Mouse (Mus musculus) ES-E14 (cell line): ENCODE measurements around the gene Olfr577. TPM values are rescaled to one million over a fixed set of nuclear protein-coding genes. Genes with fewer than 3 reads are reported as not detected.

Source experiments
- DNase-seq: peaks from one replicate; pipeline ENCODE4 v3.0.0-alpha.2; 2013; ENCODE audit warnings: low read depth, low spot score
- H3K27ac ChIP-seq: 2 replicates; pipeline ENCODE4 v1.5.1; 2012; ENCODE audit warnings: low read depth, mild to moderate bottlenecking, low read length, moderate library complexity, mixed read lengths; ENCODE audit not compliant: poor library complexity, insufficient read depth, severe bottlenecking
- H3K36me3 ChIP-seq: 2 replicates; pipeline ENCODE4 v1.6.1; 2012; ENCODE audit warnings: mild to moderate bottlenecking, low read length, moderate library complexity, mixed read lengths; ENCODE audit not compliant: control insufficient read depth, poor library complexity, insufficient read depth, severe bottlenecking
- H3K4me1 ChIP-seq, 2 experiments: fragments of 150-350 bp in 1 of 2; sonication (generic) in 1 of 2; 2 replicates each; pipeline ENCODE4 v1.6.1; 2012; ENCODE audit warnings: low read length in 2 of 2, mild to moderate bottlenecking in 1 of 2, mixed read lengths in 1 of 2; ENCODE audit not compliant: control insufficient read depth in 2 of 2, insufficient read depth in 2 of 2, poor library complexity in 1 of 2
- H3K4me3 ChIP-seq, 2 experiments: fragments of 150-350 bp in 1 of 2; sonication (generic) in 1 of 2; 2 replicates each; pipeline ENCODE4 v1.5.1; 2012; ENCODE audit warnings: low read length in 2 of 2, low read depth in 1 of 2, mild to moderate bottlenecking in 1 of 2, mixed read lengths in 1 of 2; ENCODE audit not compliant: insufficient read depth in 1 of 2, poor library complexity in 1 of 2, severe bottlenecking in 1 of 2
- H3K9ac ChIP-seq: 2 replicates; pipeline ENCODE4 v1.6.1; 2012; ENCODE audit warnings: low read depth, mild to moderate bottlenecking, low read length, mixed read lengths; ENCODE audit not compliant: poor library complexity, insufficient read depth, severe bottlenecking
- H3K9me3 ChIP-seq: fragments of 150-350 bp; sonication (generic); 2 replicates; pipeline ENCODE4 v1.6.1; 2012; ENCODE audit warnings: low read depth, mild to moderate bottlenecking, low read length; ENCODE audit not compliant: control insufficient read depth, insufficient read depth
- CHD2 ChIP-seq: IDR thresholded peaks from 2 replicates; pipeline ENCODE4 v1.6.1; 2014; ENCODE audit warnings: mild to moderate bottlenecking, low read depth, low read length, inconsistent platforms
- HCFC1 ChIP-seq: IDR thresholded peaks from 2 replicates; pipeline ENCODE4 v1.6.1; 2012; ENCODE audit warnings: low read length, inconsistent platforms, borderline replicate concordance; ENCODE audit not compliant: insufficient read depth
- MAFK ChIP-seq: IDR thresholded peaks from 2 replicates; pipeline ENCODE4 v1.6.1; 2014; ENCODE audit warnings: mild to moderate bottlenecking, low read depth, low read length, inconsistent platforms; ENCODE audit not compliant: insufficient read depth
- ZC3H11A ChIP-seq: IDR thresholded peaks from 2 replicates; pipeline ENCODE4 v1.6.1; 2012; ENCODE audit warnings: low read depth, mild to moderate bottlenecking, inconsistent platforms, low read length, borderline replicate concordance
- ZNF384 ChIP-seq: IDR thresholded peaks from 2 replicates; pipeline ENCODE4 v1.6.1; 2012; ENCODE audit warnings: low read depth, low read length, inconsistent platforms
- in situ Hi-C, 2 experiments: fragments of 600-800 bp; cut with MboI; formaldehyde crosslinking; loops; one replicate each; pipeline ENCODE4 v1.15.1; 2025; ENCODE audit warnings: low sequenced_read_pairs in 2 of 2, inconsistent platforms in 1 of 2; ENCODE audit not compliant: unreplicated experiment in 2 of 2
- total RNA-seq: library from RNA; depleted of rRNA; stranded (reverse); fragments of 300-350 nt; gene quantifications from 2 replicates; pipeline ENCODE4 v1.2.3, GENCODE M21; 2012; rRNA removed

Gene Olfr577
- not detected in 2 replicates for total RNA-seq

DNA sequence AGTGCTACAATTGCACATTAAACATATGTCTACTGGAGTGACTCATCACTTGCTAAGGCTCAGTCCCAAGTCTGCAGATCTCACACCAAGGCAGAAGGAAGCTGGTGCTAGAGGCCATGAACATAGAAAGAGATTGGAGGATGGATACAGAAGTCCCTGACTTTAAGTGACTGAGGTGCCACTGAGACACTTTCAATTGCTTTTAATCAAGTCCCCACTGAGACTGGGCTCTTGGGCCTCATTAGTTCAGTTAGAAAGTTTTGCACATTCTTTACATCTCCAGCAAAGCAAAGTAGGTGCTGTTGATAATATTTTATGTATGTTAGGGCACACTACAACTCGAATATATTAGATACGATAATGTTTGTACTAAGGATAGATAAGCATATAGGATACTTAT, at the start of gene Olfr577:
TSS of gene Olfr577 (minus strand) at position 101 of the 400 bp plus-strand sequence.
- H3K4me1 ChIP-seq, result no peaks in the 10 kb centered on the region
- no peak for DNase-seq
- H3K27ac ChIP-seq, result no peak within 1 kb of the TSS
- TF ChIP-seq CHD2 (no peak), MAFK (no peak), ZC3H11A (no peak), ZNF384 (no peak), HCFC1 (no peak)
- no peak within 1 kb of the TSS for H3K9ac ChIP-seq
- no peaks in the 10 kb centered on the region for H3K9me3 ChIP-seq
- no peak within 1 kb of the TSS for H3K4me3 ChIP-seq
- H3K36me3 ChIP-seq, result no peaks in the 10 kb centered on the region
- in situ Hi-C loops, result no loop called here

DNA sequence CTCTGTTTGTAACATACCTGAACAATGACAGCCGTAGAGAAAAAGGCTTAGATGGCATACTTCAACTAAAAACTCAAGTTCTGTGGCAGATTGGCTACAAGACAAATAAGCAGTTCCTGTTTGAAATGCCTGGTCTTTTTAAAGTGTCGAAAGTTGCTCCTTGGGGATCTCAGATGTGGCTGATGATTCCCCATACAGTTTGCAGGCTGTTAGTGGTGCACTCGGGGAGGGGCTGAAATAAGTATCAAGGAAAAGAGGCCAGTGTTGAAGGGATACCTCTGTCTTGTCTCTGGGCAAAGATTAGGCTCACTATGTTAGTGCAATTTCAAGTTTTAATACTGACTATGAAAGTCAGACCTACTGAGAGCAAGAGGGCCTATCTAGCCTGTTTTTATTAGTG, 13.5 kb upstream of the Olfr577 start, which contains the start of gene Olfr578:
TSS of gene Olfr578 (minus strand) at position 101 of the 400 bp plus-strand sequence.
- in situ Hi-C loops, result no loop called here
- H3K9me3 ChIP-seq, result no peaks in the 10 kb centered on the region
- no peak for TF ChIP-seq CHD2
- no peak for TF ChIP-seq MAFK
- TF ChIP-seq HCFC1, result no peak
- no peak for TF ChIP-seq ZC3H11A
- H3K27ac ChIP-seq, result no peak within 1 kb of the TSS
- no peak within 1 kb of the TSS for H3K9ac ChIP-seq
- no peak for DNase-seq
- no peak within 1 kb of the TSS for H3K4me3 ChIP-seq
- H3K4me1 ChIP-seq, result no peaks in the 10 kb centered on the region
- no peaks in the 10 kb centered on the region for H3K36me3 ChIP-seq

DNA sequence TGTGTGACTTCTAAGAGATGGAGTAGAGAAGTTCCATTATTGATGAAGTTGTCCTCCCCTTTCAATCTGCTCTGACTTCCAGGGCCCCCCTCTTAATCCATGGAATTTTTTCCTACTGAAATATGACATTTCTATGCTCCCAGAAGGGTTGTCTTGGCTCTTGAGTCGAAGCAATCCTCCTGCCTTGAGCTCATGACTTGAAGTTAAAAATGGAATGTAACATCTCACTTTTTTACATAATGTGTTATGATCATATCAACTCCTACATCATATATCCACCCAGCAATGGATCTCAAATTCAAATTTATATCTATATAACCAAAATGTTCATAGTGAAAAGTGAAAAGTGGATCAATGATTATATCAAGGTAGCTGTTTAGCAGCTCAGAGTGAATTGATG, 1.3 kb downstream of the Olfr577 start:
- H3K9ac ChIP-seq, result no peak overlapping the region
- no peaks in the 10 kb centered on the region for H3K9me3 ChIP-seq
- H3K27ac ChIP-seq, result no peak overlapping the region
- H3K4me3 ChIP-seq, result no peak overlapping the region
- H3K36me3 ChIP-seq, result no peaks in the 10 kb centered on the region
- no peak for DNase-seq
- in situ Hi-C loops, result no loop called here
- TF ChIP-seq HCFC1 (no peak), ZC3H11A (no peak), ZNF384 (no peak), MAFK (no peak), CHD2 (no peak)
- H3K4me1 ChIP-seq, result no peaks in the 10 kb centered on the region

DNA sequence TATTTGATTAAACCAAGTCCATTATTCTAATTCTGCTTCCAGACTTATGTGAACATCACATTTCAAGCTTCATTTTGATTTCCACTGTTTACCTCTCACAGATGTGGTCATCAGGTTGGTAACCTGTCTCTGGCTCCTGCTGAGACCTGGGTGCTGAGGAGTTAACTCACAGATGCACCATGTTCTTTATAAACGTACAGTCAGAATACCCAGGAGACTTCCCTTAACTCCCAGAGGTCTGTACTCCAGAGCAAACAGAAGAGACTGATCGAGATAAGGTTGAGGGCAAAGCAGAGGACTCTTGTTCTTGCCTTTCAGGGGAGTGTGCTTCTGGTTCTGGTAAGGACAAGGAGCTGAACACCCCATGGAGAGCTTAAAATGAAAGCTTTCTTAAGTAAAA, 13.4 kb downstream of the Olfr577 start, which contains the start of gene Olfr576:
TSS of gene Olfr576 (plus strand) at position 301 of the 400 bp plus-strand sequence.
- no peaks in the 10 kb centered on the region for H3K9me3 ChIP-seq
- H3K4me1 ChIP-seq, result no peaks in the 10 kb centered on the region
- no peak for DNase-seq
- in situ Hi-C loops, result no loop called here
- H3K27ac ChIP-seq, result no peak within 1 kb of the TSS
- TF ChIP-seq HCFC1 (no peak), ZC3H11A (no peak), CHD2 (no peak)
- no peaks in the 10 kb centered on the region for H3K36me3 ChIP-seq
- H3K9ac ChIP-seq, result no peak within 1 kb of the TSS
- no peak within 1 kb of the TSS for H3K4me3 ChIP-seq

DNA sequence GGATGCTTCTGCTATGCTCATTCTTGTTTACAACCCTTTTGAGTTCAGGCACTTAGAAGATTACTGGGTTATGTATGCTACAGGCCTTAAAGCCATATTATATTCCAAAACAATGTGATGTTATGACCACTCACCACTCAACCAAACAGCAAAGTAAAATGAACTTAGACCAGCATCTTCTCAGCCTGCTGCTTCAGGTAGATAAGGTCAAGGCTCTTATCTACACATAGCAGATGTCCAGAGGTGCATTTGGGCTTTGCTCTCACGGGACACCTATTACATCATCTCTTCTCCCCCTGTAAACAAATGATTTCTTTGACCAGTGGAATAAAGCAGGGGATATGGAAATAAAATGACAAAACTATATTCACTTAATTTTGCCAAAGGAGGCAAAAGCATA, 17.1 kb downstream of the Olfr577 start, which contains the start of gene Olfr575:
TSS of gene Olfr575 (minus strand) at position 183 of the 400 bp plus-strand sequence.
- Histone ChIP-seq H3K4me3 (no peak within 1 kb of the TSS), H3K27ac (no peak within 1 kb of the TSS), H3K36me3 (no peaks in the 10 kb centered on the region), H3K9ac (no peak within 1 kb of the TSS), H3K4me1 (no peaks in the 10 kb centered on the region), H3K9me3 (no peaks in the 10 kb centered on the region)
- no peak for DNase-seq
- in situ Hi-C loops, result no loop called here
- no peak for TF ChIP-seq CHD2
- TF ChIP-seq ZNF384, result no peak
- no peak for TF ChIP-seq ZC3H11A
- no peak for TF ChIP-seq MAFK
- no peak for TF ChIP-seq HCFC1
